Mouse (Mus musculus): ENCODE measurements around the gene Zfp524. TPM values are rescaled to one million over a fixed set of nuclear protein-coding genes. Genes with fewer than 3 reads are reported as not detected.
"Not testable (repeated sequence)": the region's sequence is repeated elsewhere in the genome, so short reads cannot be mapped to it uniquely, and the experiment has no call there.

Gene Zfp524
- total and polyA plus RNA-seq, 3 experiments: 2.3 to 8.4 (median 4.4) TPM

DNA sequence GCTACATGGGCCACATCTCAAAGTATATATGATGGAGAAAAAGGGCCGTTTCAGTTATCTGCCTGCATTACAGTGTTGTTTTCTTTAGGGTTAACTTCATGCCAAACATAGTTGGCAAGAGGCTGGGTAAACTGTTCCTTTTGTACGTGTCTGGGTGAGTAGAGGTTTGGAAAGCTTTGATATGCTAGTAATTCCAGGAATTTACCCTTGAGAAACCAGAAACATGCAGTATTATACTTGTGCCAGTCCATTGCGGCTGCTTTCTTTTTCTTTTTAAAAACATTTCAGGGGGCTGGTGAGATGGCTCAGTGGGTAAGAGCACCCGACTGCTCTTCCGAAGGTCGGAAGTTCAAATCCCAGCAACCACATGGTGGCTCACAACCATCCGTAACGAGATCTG lies 17.3 kb upstream of the Zfp524 start:
- dilution Hi-C loops (cut with MboI; ENCODE audit: extremely low pct_ligation_motif_present, extremely low pct_unique_long_range_greater_than_20kb, low sequenced_read_pairs): no loop called here
- peak overlapping the region; percentile 70 for H3K4me2 ChIP-seq (ENCODE audit: insufficient read depth, low read depth, poor library complexity, severe bottlenecking)
- H3K4me3 ChIP-seq (replicated peaks in 1 of 3; ENCODE audit: low read depth in 2 of 3, low read length in 2 of 3, poor library complexity in 1 of 3): peak overlapping the region; percentile 74 to 82 (median 77)

DNA sequence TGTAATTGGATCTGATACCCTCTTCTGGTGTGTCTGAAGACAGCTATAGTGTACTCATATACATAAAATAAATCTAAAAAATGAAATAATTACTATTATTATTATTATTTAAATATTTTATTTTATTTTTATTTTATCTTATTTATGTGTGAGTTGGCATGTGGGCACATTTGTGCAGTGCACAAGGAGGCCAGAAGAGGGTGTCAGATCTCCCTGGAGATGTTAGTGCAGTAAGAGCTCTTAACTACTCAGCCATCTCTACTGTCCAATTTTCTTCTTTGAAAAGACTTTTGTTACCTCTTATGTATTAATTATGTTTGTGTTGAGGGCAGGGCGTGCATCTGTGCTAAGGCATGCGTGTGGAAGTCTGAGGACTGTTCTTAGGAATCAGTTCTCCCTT lies 14.3 kb upstream of the Zfp524 start:
- H3K4me1 ChIP-seq (ENCODE audit: control insufficient read depth in 1 of 2, insufficient read depth in 2 of 2): peaks cover 0 to 12% of the 10 kb centered on the region in 2 experiments; a peak in 2 of 4 replicates
- peaks cover 3% of the 10 kb centered on the region for H3K9me3 ChIP-seq (replicated peaks; ENCODE audit: low read length)
- no peaks in the 10 kb centered on the region for H3K36me3 ChIP-seq (replicated peaks in 1 of 2; ENCODE audit: control insufficient read depth in 1 of 2, insufficient read depth in 1 of 2, low read length in 1 of 2)
- peak; percentile 51 for TF ChIP-seq RAD21 (IDR thresholded peaks at IDR 0.05; ENCODE audit: low read depth, low read length)
- no peak for TF ChIP-seq RCOR1 (conservative IDR thresholded peaks at IDR 0.05; ENCODE audit: low read depth, low read length)
- no peak for TF ChIP-seq MEF2A (IDR thresholded peaks at IDR 0.05; ENCODE audit: borderline replicate concordance, low read depth, low read length)
- peak; percentile 64 for TF ChIP-seq SMC3 (IDR thresholded peaks at IDR 0.05; ENCODE audit: low read depth, low read length)
- peak; percentile 11 to 65; a peak in 2 of 4 replicates for TF ChIP-seq CTCF (conservative IDR thresholded peaks at IDR 0.05 in 1 of 2, IDR thresholded peaks at IDR 0.05 in 1 of 2; ENCODE audit: low read depth in 2 of 2, low read length in 2 of 2)
- no peak overlapping the region for H3K4me2 ChIP-seq (ENCODE audit: insufficient read depth, low read depth, poor library complexity, severe bottlenecking)
- DNase-seq (ENCODE audit: extremely low read depth): no peak
- dilution Hi-C loops (cut with MboI; ENCODE audit: extremely low pct_ligation_motif_present, extremely low pct_unique_long_range_greater_than_20kb, low sequenced_read_pairs): no loop called here
- in situ Hi-C loops (cut with MboI; ENCODE audit: low pct_ligation_motif_present, low pct_unique_long_range_greater_than_20kb, low sequenced_read_pairs): no loop called here
- H3K9ac ChIP-seq (ENCODE audit: insufficient read depth, low read depth): no peak overlapping the region
- H3K79me2 ChIP-seq (replicated peaks; ENCODE audit: control insufficient read depth, extremely low read depth, insufficient read depth, poor library complexity, severe bottlenecking): no peaks in the 10 kb centered on the region
- no peaks in the 10 kb centered on the region for H3K27me3 ChIP-seq (replicated peaks)
- H3K27ac ChIP-seq (ENCODE audit: insufficient read depth, low read depth): no peak overlapping the region
- H3K4me3 ChIP-seq (replicated peaks in 1 of 3; ENCODE audit: low read depth in 2 of 3, low read length in 2 of 3, poor library complexity in 1 of 3): no peak overlapping the region

More for the DNA sequence above, 17.3 kb upstream of the Zfp524 start:
- no peak overlapping the region for H3K27ac ChIP-seq (ENCODE audit: insufficient read depth, low read depth)
- peaks cover 12% of the 10 kb centered on the region for H3K9me3 ChIP-seq (replicated peaks; ENCODE audit: low read length)
- H3K36me3 ChIP-seq (replicated peaks in 1 of 2; ENCODE audit: control insufficient read depth in 1 of 2, insufficient read depth in 1 of 2, low read length in 1 of 2): peaks cover 11 to 23% of the 10 kb centered on the region in 2 experiments
- TF ChIP-seq TBP (conservative IDR thresholded peaks at IDR 0.05; ENCODE audit: low read depth, low read length) (no peak), E2F4 (IDR thresholded peaks at IDR 0.05; ENCODE audit: insufficient replicate concordance, low read depth, low read length) (no peak), ZMIZ1 (IDR thresholded peaks at IDR 0.05; ENCODE audit: low read depth, low read length) (no peak), ZC3H11A (IDR thresholded peaks at IDR 0.05; ENCODE audit: low read depth, low read length) (no peak), NRF1 (IDR thresholded peaks at IDR 0.05; ENCODE audit: low read depth, low read length) (no peak), UBTF (IDR thresholded peaks at IDR 0.05; ENCODE audit: low read depth, low read length) (no peak), PAX5 (IDR thresholded peaks at IDR 0.05; ENCODE audit: low read length) (no peak)
- in situ Hi-C loops (cut with MboI; ENCODE audit: low pct_ligation_motif_present, low pct_unique_long_range_greater_than_20kb, low sequenced_read_pairs): no loop called here
- peaks cover 0 to 13% of the 10 kb centered on the region in 2 experiments; a peak in 2 of 4 replicates for H3K4me1 ChIP-seq (ENCODE audit: control insufficient read depth in 1 of 2, insufficient read depth in 2 of 2)
- no peaks in the 10 kb centered on the region for H3K79me2 ChIP-seq (replicated peaks; ENCODE audit: control insufficient read depth, extremely low read depth, insufficient read depth, poor library complexity, severe bottlenecking)
- no peak for DNase-seq (ENCODE audit: extremely low read depth)
- no peaks in the 10 kb centered on the region for H3K27me3 ChIP-seq (replicated peaks)
- peak overlapping the region; percentile 75 for H3K9ac ChIP-seq (ENCODE audit: insufficient read depth, low read depth)

DNA sequence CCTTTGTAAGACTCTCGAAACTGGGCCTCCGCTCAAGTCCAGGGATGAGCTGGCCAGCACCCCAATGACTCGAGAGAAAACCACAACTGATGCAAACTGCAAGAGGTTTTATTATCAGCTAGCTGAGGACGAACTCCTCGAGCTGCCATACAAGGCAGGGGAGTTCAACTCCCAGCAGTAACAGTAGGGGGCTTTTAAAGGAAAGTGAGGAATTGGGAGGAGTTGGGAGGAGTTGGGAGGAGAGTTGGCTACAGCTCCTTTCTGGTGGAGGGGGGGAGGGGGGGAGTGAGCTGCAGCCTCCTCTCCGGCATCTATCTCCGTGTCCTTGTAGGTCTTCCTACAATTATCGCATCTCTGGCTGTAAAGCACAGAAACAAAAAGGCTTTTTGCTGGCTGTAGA lies 11.3 kb upstream of the Zfp524 start:
- dilution Hi-C loops (cut with MboI; ENCODE audit: extremely low pct_ligation_motif_present, extremely low pct_unique_long_range_greater_than_20kb, low sequenced_read_pairs): not testable (repeated sequence)

More for the DNA sequence above, 11.3 kb upstream of the Zfp524 start:
- peaks cover 8 to 20% of the 10 kb centered on the region in 2 experiments for H3K36me3 ChIP-seq (replicated peaks in 1 of 2; ENCODE audit: control insufficient read depth in 1 of 2, insufficient read depth in 1 of 2, low read length in 1 of 2)
- H3K79me2 ChIP-seq (replicated peaks; ENCODE audit: control insufficient read depth, extremely low read depth, insufficient read depth, poor library complexity, severe bottlenecking); H3K9ac ChIP-seq (ENCODE audit: insufficient read depth, low read depth); H3K4me2 ChIP-seq (ENCODE audit: insufficient read depth, low read depth, poor library complexity, severe bottlenecking); DNase-seq (ENCODE audit: extremely low read depth); H3K27me3 ChIP-seq (replicated peaks); H3K4me3 ChIP-seq (replicated peaks in 1 of 3; ENCODE audit: low read depth in 2 of 3, low read length in 2 of 3, poor library complexity in 1 of 3); H3K27ac ChIP-seq (ENCODE audit: insufficient read depth, low read depth); in situ Hi-C loops (cut with MboI; ENCODE audit: low pct_ligation_motif_present, low pct_unique_long_range_greater_than_20kb, low sequenced_read_pairs); H3K9me3 ChIP-seq (replicated peaks; ENCODE audit: low read length); H3K4me1 ChIP-seq (ENCODE audit: control insufficient read depth in 1 of 2, insufficient read depth in 2 of 2): not testable (repeated sequence)
